ENCODE assay signal across 20 mouse cellular contexts in genomic region chr2:38219666-38220065, GRCm38 (mm10).
"Had no signal": no experiment of that assay in that cellular context is flagged by ENCODE, and none has a peak within 500 bp of the region (broad histone marks: within the 10 kb centered on the region; RNA-seq: fewer than 3 reads in every experiment).

No protein-coding gene starts in this region.

- H3K4me3 ChIP-seq: midbrain, embryonic 10.5 days; midbrain, embryonic 12.5 days; myocyte; neural tube, embryonic 13.5 days; neural tube, embryonic 15.5 days; stomach, embryonic 15.5 days had no signal

- H3K36me3 ChIP-seq: midbrain, embryonic 10.5 days; midbrain, embryonic 12.5 days; neural tube, embryonic 13.5 days; neural tube, embryonic 15.5 days; stomach, embryonic 15.5 days had no signal

- DNase-seq: lung, adult 18-20 months; lung, embryonic 14.5 days; lung, postnatal 10 days; lung, postnatal 4 days; midbrain, embryonic 14.5 days; retina, postnatal 1 day; right cerebral cortex, adult 18-20 months; right cerebral cortex, postnatal 25 days; right cerebral cortex, postnatal 4 days; spleen, adult 18-20 months; thymus, adult 2 months; thymus, postnatal 25 days had no signal

- H3K4me1 ChIP-seq: stomach, embryonic 15.5 days had no signal

- H3K27me3 ChIP-seq: stomach, embryonic 15.5 days had no signal

- ATAC-seq: midbrain, embryonic 16.5 days had no signal

- H3K27ac ChIP-seq: midbrain, embryonic 10.5 days; midbrain, embryonic 12.5 days; neural tube, embryonic 13.5 days; neural tube, embryonic 15.5 days; stomach, embryonic 15.5 days; stomach, postnatal 0 days had no signal

- H3K9me3 ChIP-seq: midbrain, embryonic 10.5 days; midbrain, embryonic 12.5 days; neural tube, embryonic 13.5 days; neural tube, embryonic 15.5 days; stomach, embryonic 15.5 days had no signal

- H3K9ac ChIP-seq: lung, embryonic 14.5 days; midbrain, embryonic 12.5 days; neural tube, embryonic 13.5 days; neural tube, embryonic 15.5 days; stomach, embryonic 15.5 days had no signal

- H3K4me2 ChIP-seq: lung, embryonic 14.5 days; midbrain, embryonic 12.5 days; neural tube, embryonic 13.5 days; neural tube, embryonic 15.5 days; stomach, embryonic 15.5 days had no signal
